Mouse (Mus musculus) CH12.LX (cell line): ENCODE measurements around the gene Mrps7. TPM values are rescaled to one million over a fixed set of nuclear protein-coding genes. Genes with fewer than 3 reads are reported as not detected.
A peak's percentile ranks its signal among the peaks of the same experiment; 100 is the strongest.

ENCODE experiments used
- DNase-seq: peaks from one replicate; pipeline ENCODE4 v3.0.0-alpha.2; 2013; ENCODE audit errors: extremely low read depth
- H3K27ac ChIP-seq: 2 replicates; pipeline ENCODE4 v1.5.1; 2012; ENCODE audit warnings: low read depth, mild to moderate bottlenecking, control low read depth, moderate library complexity; ENCODE audit not compliant: insufficient read depth
- H3K27me3 ChIP-seq: replicated peaks from 2 replicates; pipeline ENCODE3; 2012; ENCODE audit warnings: inconsistent platforms
- H3K36me3 ChIP-seq, 2 experiments: replicated peaks in 1 of 2; 2 replicates each; pipeline versions ENCODE3 to v1.6.1; 2012; ENCODE audit warnings: inconsistent platforms in 1 of 2, low read length in 1 of 2, mild to moderate bottlenecking in 1 of 2, mixed read lengths in 1 of 2, moderate library complexity in 1 of 2; ENCODE audit not compliant: control insufficient read depth in 1 of 2, insufficient read depth in 1 of 2
- H3K4me1 ChIP-seq, 2 experiments: 2 replicates each; pipeline ENCODE4 v1.6.1; 2012; ENCODE audit warnings: inconsistent platforms in 1 of 2, moderate library complexity in 1 of 2; ENCODE audit not compliant: insufficient read depth in 2 of 2, control insufficient read depth in 1 of 2
- H3K4me2 ChIP-seq: 2 replicates; pipeline ENCODE4 v1.6.1; 2012; ENCODE audit warnings: low read depth, mild to moderate bottlenecking, control low read depth; ENCODE audit not compliant: poor library complexity, insufficient read depth, severe bottlenecking
- H3K4me3 ChIP-seq, 3 experiments: fragments of 150-350 bp in 1 of 3; sonication (generic) in 1 of 3; replicated peaks in 1 of 3; 2 replicates each; pipeline versions ENCODE3 to v1.5.1; 2011 to 2012; ENCODE audit warnings: low read depth in 2 of 3, low read length in 2 of 3, mild to moderate bottlenecking in 2 of 3, moderate library complexity in 2 of 3, control low read depth in 1 of 3, improper control_type of control experiment in 1 of 3, inconsistent platforms in 1 of 3, mixed read lengths in 1 of 3; ENCODE audit not compliant: poor library complexity in 1 of 3
- H3K79me2 ChIP-seq: replicated peaks from 2 replicates; pipeline ENCODE4 v1.6.1; 2012; ENCODE audit warnings: mild to moderate bottlenecking, moderate library complexity; ENCODE audit not compliant: control insufficient read depth, poor library complexity, insufficient read depth, severe bottlenecking; ENCODE audit errors: extremely low read depth
- H3K9ac ChIP-seq: 2 replicates; pipeline ENCODE4 v1.6.1; 2012; ENCODE audit warnings: low read depth, mild to moderate bottlenecking, control low read depth, moderate library complexity; ENCODE audit not compliant: insufficient read depth
- H3K9me3 ChIP-seq: replicated peaks from 2 replicates; pipeline ENCODE3; 2012; ENCODE audit warnings: low read length, inconsistent platforms, mixed read lengths
- CHD1 ChIP-seq: IDR thresholded peaks from 2 replicates; pipeline ENCODE4 v1.6.1; 2012; ENCODE audit warnings: low read depth, low read length, improper control_type of control experiment, inconsistent platforms
- EP300 ChIP-seq: IDR thresholded peaks from 2 replicates; pipeline ENCODE4 v1.6.1; 2011; ENCODE audit warnings: low read length, improper control_type of control experiment
- IRF4 ChIP-seq: IDR thresholded peaks from 2 replicates; pipeline ENCODE4 v1.6.1; 2014; ENCODE audit warnings: low read depth, mild to moderate bottlenecking, inconsistent platforms, low read length, improper control_type of control experiment
- MAFK ChIP-seq: IDR thresholded peaks from 2 replicates; pipeline ENCODE4 v1.6.1; 2011; ENCODE audit warnings: low read length, improper control_type of control experiment; ENCODE audit not compliant: insufficient replicate concordance
- MEF2A ChIP-seq: IDR thresholded peaks from 2 replicates; pipeline ENCODE4 v1.6.1; 2014; ENCODE audit warnings: low read depth, mild to moderate bottlenecking, inconsistent platforms, low read length, improper control_type of control experiment, borderline replicate concordance
- MXI1 ChIP-seq: IDR thresholded peaks from 2 replicates; pipeline ENCODE4 v1.6.1; 2011; ENCODE audit warnings: mild to moderate bottlenecking, low read depth, low read length, improper control_type of control experiment
- NELFE ChIP-seq: IDR thresholded peaks from 2 replicates; pipeline ENCODE4 v1.6.1; 2011; ENCODE audit warnings: low read depth, low read length, improper control_type of control experiment
- NRF1 ChIP-seq: IDR thresholded peaks from 2 replicates; pipeline ENCODE4 v1.6.1; 2014; ENCODE audit warnings: low read depth, mild to moderate bottlenecking, inconsistent platforms, low read length, improper control_type of control experiment, moderate library complexity
- PAX5 ChIP-seq: IDR thresholded peaks from 2 replicates; pipeline ENCODE4 v1.6.1; 2012; ENCODE audit warnings: low read length, inconsistent platforms, mixed read lengths
- POLR2A ChIP-seq: IDR thresholded peaks from 2 replicates; pipeline ENCODE4 v1.6.1; 2011; ENCODE audit warnings: low read depth, mild to moderate bottlenecking, improper control_type of control experiment, low read length
- RAD21 ChIP-seq: IDR thresholded peaks from 2 replicates; pipeline ENCODE4 v1.6.1; 2011; ENCODE audit warnings: low read depth, mild to moderate bottlenecking, low read length, improper control_type of control experiment, moderate library complexity
- RCOR1 ChIP-seq: conservative IDR thresholded peaks from 2 replicates; pipeline ENCODE4 v1.6.1; 2012; ENCODE audit warnings: low read depth, mild to moderate bottlenecking, inconsistent platforms, low read length, improper control_type of control experiment
- UBTF ChIP-seq: IDR thresholded peaks from 2 replicates; pipeline ENCODE4 v1.6.1; 2012; ENCODE audit warnings: low read depth, mild to moderate bottlenecking, inconsistent platforms, low read length, improper control_type of control experiment, moderate library complexity
- USF2 ChIP-seq: conservative IDR thresholded peaks from 2 replicates; pipeline ENCODE4 v1.6.1; 2011; ENCODE audit warnings: low read depth, low read length, improper control_type of control experiment
- ZC3H11A ChIP-seq: IDR thresholded peaks from 2 replicates; pipeline ENCODE4 v1.6.1; 2012; ENCODE audit warnings: low read depth, mild to moderate bottlenecking, inconsistent platforms, low read length, improper control_type of control experiment
- ZKSCAN1 ChIP-seq: IDR thresholded peaks from 2 replicates; pipeline ENCODE4 v1.6.1; 2012; ENCODE audit warnings: low read depth, inconsistent platforms, low read length, improper control_type of control experiment, borderline replicate concordance
- dilution Hi-C: fragments of 300-500 bp; cut with MboI; formaldehyde crosslinking; loops from 2 replicates; pipeline ENCODE4 v1.14.3; 2020; ENCODE audit warnings: low sequenced_read_pairs; ENCODE audit not compliant: extremely low pct_unique_long_range_greater_than_20kb, extremely low pct_ligation_motif_present
- in situ Hi-C: fragments of 300-500 bp; cut with MboI; formaldehyde crosslinking; loops from 3 replicates; pipeline ENCODE4 v1.14.3; 2019; ENCODE audit warnings: low sequenced_read_pairs, low pct_ligation_motif_present, low pct_unique_long_range_greater_than_20kb, mixed read lengths
- polyA plus RNA-seq: library from polyadenylated mRNA; unstranded; fragments of >175 nt; gene quantifications from 2 replicates; pipeline ENCODE4 v1.2.1, GENCODE M21; 2012; ENCODE audit warnings: low read depth; ENCODE audit not compliant: insufficient read length
- total RNA-seq, 2 experiments: library from RNA; depleted of rRNA; stranded (reverse); fragments of 300-350 nt in 1 of 2; fragments of >200 nt in 1 of 2; gene quantifications; 2 replicates each; pipeline ENCODE4 v1.2.3; 2012 to 2014

The Mrps7 gene
- total and polyA plus RNA-seq, 3 experiments, result 154 to 172 (median 157) TPM

GRCm38 (mm10) chr11:115615875-115616274 is 12.2 kb downstream of the Mrps7 start:
- Histone ChIP-seq H3K27me3 (no peaks in the 10 kb centered on the region), H3K4me2 (no peak overlapping the region), H3K79me2 (peaks cover 42% of the 10 kb centered on the region), H3K4me1 (peaks cover 20 to 84% of the 10 kb centered on the region in 2 experiments), H3K9ac (no peak overlapping the region), H3K4me3 (no peak overlapping the region), H3K36me3 (peaks cover 75 to 84% of the 10 kb centered on the region in 2 experiments), H3K27ac (peak overlapping the region; percentile 97), H3K9me3 (no peaks in the 10 kb centered on the region)
- dilution Hi-C loops, result no loop called here
- in situ Hi-C loops, result loop anchor here (25.0 kb wide), 1 partner anchor 396 kb away; the partner anchor contains the start of gene Galk1
- no peak for TF ChIP-seq NRF1
- TF ChIP-seq RCOR1, result no peak
- TF ChIP-seq UBTF, result no peak
- no peak for TF ChIP-seq PAX5
- no peak for TF ChIP-seq CHD1
- no peak for TF ChIP-seq ZKSCAN1
- TF ChIP-seq USF2, result no peak
- TF ChIP-seq MAFK, result no peak
- TF ChIP-seq RAD21, result no peak
- TF ChIP-seq ZC3H11A, result no peak
- no peak for TF ChIP-seq MEF2A
- TF ChIP-seq NELFE, result no peak
- no peak for TF ChIP-seq EP300
- TF ChIP-seq IRF4, result no peak
- DNase-seq, result no peak

DNA sequence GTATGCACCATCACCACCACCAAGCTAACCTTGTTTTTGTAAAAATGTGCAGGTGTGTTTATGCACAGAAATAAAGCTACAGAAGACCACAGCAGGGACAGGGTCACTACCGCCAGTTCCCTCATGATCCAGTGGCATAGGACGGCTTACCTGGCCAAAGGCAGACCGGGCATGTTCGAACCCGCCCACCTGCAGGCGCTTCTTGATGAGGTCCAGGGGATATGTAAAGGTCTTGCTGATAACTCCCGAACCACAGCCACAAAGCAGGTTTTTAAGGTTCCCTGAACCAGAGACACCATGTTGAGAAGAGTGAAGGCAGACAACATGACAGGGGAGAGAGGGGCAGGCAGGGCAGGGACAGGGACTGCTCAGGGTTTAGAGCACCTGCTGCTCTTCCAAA is 12.6 kb downstream of the Mrps7 start:
- H3K36me3 ChIP-seq, result peaks cover 75 to 84% of the 10 kb centered on the region in 2 experiments
- H3K4me3 ChIP-seq, result no peak overlapping the region
- H3K9ac ChIP-seq, result no peak overlapping the region
- no peaks in the 10 kb centered on the region for H3K9me3 ChIP-seq
- H3K4me1 ChIP-seq, result peaks cover 17 to 84% of the 10 kb centered on the region in 2 experiments
- H3K4me2 ChIP-seq, result no peak overlapping the region
- DNase-seq, result no peak
- peaks cover 43% of the 10 kb centered on the region for H3K79me2 ChIP-seq
- no peak overlapping the region for H3K27ac ChIP-seq
- TF ChIP-seq POLR2A, result peak; percentile 20; the same call in 1 of the 2 replicates
- no peak for TF ChIP-seq MXI1
- in situ Hi-C loops, result loop anchor here (25.0 kb wide), 1 partner anchor 396 kb away; the partner anchor contains the start of gene Galk1
- dilution Hi-C loops, result no loop called here
- no peaks in the 10 kb centered on the region for H3K27me3 ChIP-seq
